Mouse (Mus musculus) cerebellum, adult 2 months (tissue): ENCODE results near the gene Mospd3. TPM values are rescaled to one million over a fixed set of nuclear protein-coding genes. Genes with fewer than 3 reads are reported as not detected.
A peak's percentile ranks its signal among the peaks of the same experiment; 100 is the strongest.

ENCODE experiments used
- DNase-seq, 2 experiments: peaks; one replicate each; pipeline ENCODE4 v3.0.0; 2021
- H3K27ac ChIP-seq: fragments of 200-500 bp; 2 replicates; pipeline ENCODE4 v1.5.1; 2012; ENCODE audit warnings: low read length, control low read depth, inconsistent platforms; ENCODE audit not compliant: insufficient read depth
- H3K27me3 ChIP-seq: fragments of 200-500 bp; 2 replicates; pipeline ENCODE4 v1.6.1; 2012; ENCODE audit warnings: inconsistent platforms, mild to moderate bottlenecking, low read length, moderate library complexity; ENCODE audit not compliant: control insufficient read depth, insufficient read depth
- H3K4me1 ChIP-seq: fragments of 200-500 bp; 2 replicates; pipeline ENCODE4 v1.6.1; 2011; ENCODE audit warnings: low read length; ENCODE audit not compliant: control insufficient read depth, insufficient read depth
- H3K4me3 ChIP-seq: fragments of 200-500 bp; replicated peaks from 2 replicates; pipeline ENCODE3; 2011; ENCODE audit warnings: mild to moderate bottlenecking, low read depth, low read length, control low read depth; ENCODE audit not compliant: insufficient read depth
- CTCF ChIP-seq: fragments of 200-500 bp; IDR thresholded peaks from 2 replicates; pipeline ENCODE4 v1.5.1; 2011; ENCODE audit warnings: low read depth, mild to moderate bottlenecking, control low read depth, low read length, moderate library complexity, borderline replicate concordance; ENCODE audit not compliant: insufficient read depth
- POLR2A ChIP-seq: fragments of 200-500 bp; IDR thresholded peaks from 2 replicates; pipeline ENCODE4 v1.6.1; 2011; ENCODE audit warnings: low read length, control low read depth, borderline replicate concordance; ENCODE audit not compliant: insufficient read depth
- WGBS: fragments of 180-500 bp; shearing (Covaris S2); methylation state at CpG from one replicate; pipeline ENCODE4 v1.1.7; 2018; 5-methylcytosine and 5-hydroxymethylcytosine counted together
- polyA plus RNA-seq: library from polyadenylated mRNA; depleted of rRNA; stranded (reverse); fragments of >200 nt; gene quantifications from 2 replicates; pipeline ENCODE4 v1.2.3, GENCODE M21; 2012

Mospd3 gene
- polyA plus RNA-seq, 1 experiment, result 56.0 TPM

DNA sequence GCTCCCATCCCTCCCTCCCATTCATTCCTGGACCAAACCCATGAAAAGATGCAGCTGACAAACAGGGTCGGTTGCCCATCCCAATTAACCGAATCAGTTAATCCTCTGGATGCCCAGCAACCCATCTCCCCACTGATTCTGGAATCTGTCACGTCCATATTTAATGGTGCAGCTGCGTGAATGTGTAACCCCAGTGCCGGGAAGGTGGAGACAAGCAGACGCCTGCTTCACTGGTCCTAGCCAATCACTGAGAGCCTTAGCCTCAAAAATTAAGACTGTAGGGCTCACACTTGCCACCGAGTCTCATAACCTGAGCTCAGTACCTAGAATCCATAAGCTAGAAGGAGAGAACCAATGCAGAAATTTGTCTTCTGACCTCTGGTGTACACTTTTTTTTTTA is 4.9 kb downstream of the Mospd3 start:
- Histone ChIP-seq H3K27me3 (no peaks in the 10 kb centered on the region), H3K4me1 (peaks cover 9% of the 10 kb centered on the region), H3K4me3 (no peak overlapping the region), H3K27ac (no peak overlapping the region)
- 41% methylated on average over 7 of the region's 7 CpGs for WGBS
- DNase-seq, result no peak
- TF ChIP-seq CTCF, result no peak
- no peak for TF ChIP-seq POLR2A

DNA sequence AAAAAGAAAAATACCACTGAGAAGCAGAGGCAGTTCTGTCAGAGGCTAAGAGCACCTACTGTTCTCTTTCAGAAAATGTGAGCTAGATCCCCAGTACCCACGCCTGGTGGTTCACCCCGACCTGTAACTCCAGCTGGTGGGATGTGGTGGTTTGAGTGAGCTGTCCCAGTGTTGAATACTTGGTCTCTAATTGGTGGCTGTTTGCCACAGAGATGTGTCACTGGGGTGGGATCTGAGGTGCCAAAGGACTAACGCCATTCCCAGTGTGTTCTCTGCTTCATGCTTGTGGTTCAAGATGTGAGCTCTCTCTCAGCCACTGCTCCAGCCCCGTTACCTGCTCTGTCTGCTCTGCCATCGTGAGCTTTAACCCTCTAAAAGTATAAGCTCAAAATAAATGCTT is 10.4 kb downstream of the Mospd3 start:
- no peak for TF ChIP-seq CTCF
- no peak for TF ChIP-seq POLR2A
- WGBS, result 77% methylated on average over 5 of the region's 5 CpGs
- H3K4me3 ChIP-seq, result no peak overlapping the region
- H3K27me3 ChIP-seq, result no peaks in the 10 kb centered on the region
- no peak for DNase-seq
- H3K27ac ChIP-seq, result no peak overlapping the region
- no peaks in the 10 kb centered on the region for H3K4me1 ChIP-seq

DNA sequence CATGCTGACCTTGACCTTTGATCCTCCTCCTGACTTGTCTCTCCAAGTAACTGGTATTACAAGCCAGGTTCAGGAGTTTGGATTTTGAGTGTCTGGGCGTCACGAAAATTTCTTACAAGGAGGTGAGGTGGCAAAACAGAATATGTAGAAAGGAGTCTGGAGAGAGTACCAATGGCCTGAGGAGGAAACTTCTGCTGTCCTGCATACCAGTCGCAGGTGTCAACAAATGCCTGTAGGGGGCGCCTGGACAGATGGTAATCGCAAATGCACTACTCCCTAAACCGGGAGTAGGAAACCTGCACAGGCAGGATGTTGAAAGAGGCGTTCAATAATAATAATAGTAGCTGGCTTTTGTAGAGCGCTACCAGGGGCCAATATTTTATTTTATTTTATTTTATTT is 15.9 kb downstream of the Mospd3 start:
- 24% methylated on average over 8 of the region's 8 CpGs for WGBS
- TF ChIP-seq POLR2A (no peak), CTCF (peak; percentile 71)
- peak; percentile 73 to 79 for DNase-seq
- H3K27me3 ChIP-seq, result no peaks in the 10 kb centered on the region
- H3K27ac ChIP-seq, result no peak overlapping the region
- no peaks in the 10 kb centered on the region; the same call in 1 of the 2 replicates for H3K4me1 ChIP-seq
- H3K4me3 ChIP-seq, result no peak overlapping the region

DNA sequence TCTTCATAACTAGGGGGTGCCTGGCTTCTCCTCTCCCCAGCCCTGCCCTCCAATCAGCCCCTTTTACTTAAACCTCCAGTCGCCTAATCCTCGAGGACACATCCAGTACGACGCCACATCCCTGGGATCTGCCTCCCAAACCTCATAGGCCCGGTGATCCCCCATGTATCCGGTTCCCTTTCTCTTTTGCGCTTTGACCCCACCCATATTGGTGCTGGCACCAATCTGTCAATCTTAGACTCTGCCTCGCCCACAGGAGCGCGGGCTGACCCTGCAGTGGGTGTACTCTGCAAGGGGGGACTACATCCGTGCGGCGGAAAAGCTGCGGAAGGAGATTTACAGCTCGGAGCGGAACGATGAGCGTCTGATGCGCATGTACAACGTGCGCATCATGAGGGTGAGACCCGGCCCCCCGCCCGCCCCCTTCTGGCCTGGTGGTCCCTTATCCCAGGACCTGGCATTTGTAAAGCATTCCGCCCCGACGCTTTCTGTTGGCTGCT is 17.1 kb downstream of the Mospd3 start:
- 28% methylated on average over 27 of the region's 27 CpGs for WGBS
- H3K4me3 ChIP-seq, result peak overlapping the region; percentile 42
- H3K27me3 ChIP-seq, result no peaks in the 10 kb centered on the region
- TF ChIP-seq CTCF (no peak), POLR2A (no peak)
- no peaks in the 10 kb centered on the region; the same call in 1 of the 2 replicates for H3K4me1 ChIP-seq
- peak; percentile 18 to 37 for DNase-seq
- no peak overlapping the region for H3K27ac ChIP-seq

DNA sequence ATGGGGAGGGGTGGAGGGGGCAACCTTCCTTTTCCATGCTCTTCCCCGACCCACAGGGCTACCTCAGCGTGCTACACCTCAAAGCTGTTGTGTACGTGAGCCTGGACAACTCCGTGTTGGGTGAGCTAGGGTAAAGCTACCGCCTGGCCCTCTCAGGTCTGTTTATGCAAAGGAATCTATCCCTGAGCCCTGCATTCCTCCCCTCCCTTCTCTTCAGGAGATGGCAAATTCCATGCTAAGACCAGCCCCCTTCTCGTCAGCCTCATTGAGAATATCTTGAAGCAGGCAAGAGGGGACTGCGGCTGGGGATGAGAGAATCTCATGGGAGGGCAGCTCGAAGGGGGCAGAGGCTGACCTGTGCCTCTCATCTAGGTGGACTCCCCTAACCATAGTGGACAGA is 18.2 kb downstream of the Mospd3 start:
- H3K27me3 ChIP-seq, result no peaks in the 10 kb centered on the region
- no peak overlapping the region for H3K4me3 ChIP-seq
- H3K27ac ChIP-seq, result no peak overlapping the region
- 77% methylated on average over 8 of the region's 8 CpGs for WGBS
- H3K4me1 ChIP-seq, result no peaks in the 10 kb centered on the region; the same call in 1 of the 2 replicates
- no peak for DNase-seq
- TF ChIP-seq CTCF (no peak), POLR2A (no peak)

DNA sequence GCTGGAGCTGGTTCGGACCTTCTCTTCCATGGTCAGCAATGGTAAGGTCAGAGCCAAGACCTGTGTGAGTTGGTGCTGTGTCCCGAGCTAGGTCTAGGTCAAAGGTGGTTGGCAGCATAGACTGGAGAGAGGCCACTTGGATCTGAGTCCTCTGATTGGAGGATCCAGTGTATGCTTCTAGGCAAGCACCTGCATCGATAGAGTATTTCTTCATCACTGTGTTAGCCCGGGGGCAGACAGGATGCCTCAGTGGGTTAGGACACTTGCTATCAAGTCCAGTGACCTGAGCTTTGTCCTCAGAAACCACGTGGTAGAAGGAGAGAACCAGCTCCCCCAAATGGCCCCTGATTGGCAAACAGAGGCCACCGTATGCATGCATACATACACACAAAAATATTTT is 20.6 kb downstream of the Mospd3 start:
- 86% methylated on average over 6 of the region's 6 CpGs for WGBS
- no peak for DNase-seq
- TF ChIP-seq POLR2A, result no peak

DNA sequence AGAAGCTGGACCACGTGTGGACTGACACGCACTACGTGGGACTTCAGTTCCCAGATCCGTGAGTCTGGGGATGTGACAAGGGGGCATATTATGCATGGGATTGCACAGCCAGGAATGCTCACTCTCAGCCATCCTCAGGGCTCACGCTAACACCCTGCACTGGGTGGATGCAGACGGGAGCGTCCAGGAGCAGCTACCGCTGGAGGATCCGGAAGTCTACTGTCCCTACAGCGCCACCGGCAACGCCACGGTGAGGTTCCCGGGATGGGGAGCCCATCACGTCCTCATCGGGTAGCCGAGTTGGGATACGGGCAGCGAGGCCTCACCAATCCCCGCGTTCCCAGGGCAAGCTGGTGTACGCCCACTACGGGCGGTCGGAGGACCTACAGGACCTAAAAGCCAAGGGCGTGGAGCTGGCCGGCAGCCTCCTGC is 26.4 kb downstream of the Mospd3 start:
- DNase-seq, result peak; percentile 82 to 84
- no peaks in the 10 kb centered on the region; the same call in 1 of the 2 replicates for H3K4me1 ChIP-seq
- TF ChIP-seq POLR2A, result no peak
- TF ChIP-seq CTCF, result peak; percentile 56
- H3K4me3 ChIP-seq, result peak overlapping the region; percentile 59
- no peak overlapping the region for H3K27ac ChIP-seq
- 4% methylated on average over 27 of the region's 27 CpGs for WGBS
- no peaks in the 10 kb centered on the region for H3K27me3 ChIP-seq

More for the DNA sequence above, 20.6 kb downstream of the Mospd3 start:
- H3K4me1 ChIP-seq, result no peaks in the 10 kb centered on the region; the same call in none of the 2 replicates
- H3K27me3 ChIP-seq, result no peaks in the 10 kb centered on the region
- no peak overlapping the region for H3K27ac ChIP-seq
- no peak overlapping the region for H3K4me3 ChIP-seq

DNA sequence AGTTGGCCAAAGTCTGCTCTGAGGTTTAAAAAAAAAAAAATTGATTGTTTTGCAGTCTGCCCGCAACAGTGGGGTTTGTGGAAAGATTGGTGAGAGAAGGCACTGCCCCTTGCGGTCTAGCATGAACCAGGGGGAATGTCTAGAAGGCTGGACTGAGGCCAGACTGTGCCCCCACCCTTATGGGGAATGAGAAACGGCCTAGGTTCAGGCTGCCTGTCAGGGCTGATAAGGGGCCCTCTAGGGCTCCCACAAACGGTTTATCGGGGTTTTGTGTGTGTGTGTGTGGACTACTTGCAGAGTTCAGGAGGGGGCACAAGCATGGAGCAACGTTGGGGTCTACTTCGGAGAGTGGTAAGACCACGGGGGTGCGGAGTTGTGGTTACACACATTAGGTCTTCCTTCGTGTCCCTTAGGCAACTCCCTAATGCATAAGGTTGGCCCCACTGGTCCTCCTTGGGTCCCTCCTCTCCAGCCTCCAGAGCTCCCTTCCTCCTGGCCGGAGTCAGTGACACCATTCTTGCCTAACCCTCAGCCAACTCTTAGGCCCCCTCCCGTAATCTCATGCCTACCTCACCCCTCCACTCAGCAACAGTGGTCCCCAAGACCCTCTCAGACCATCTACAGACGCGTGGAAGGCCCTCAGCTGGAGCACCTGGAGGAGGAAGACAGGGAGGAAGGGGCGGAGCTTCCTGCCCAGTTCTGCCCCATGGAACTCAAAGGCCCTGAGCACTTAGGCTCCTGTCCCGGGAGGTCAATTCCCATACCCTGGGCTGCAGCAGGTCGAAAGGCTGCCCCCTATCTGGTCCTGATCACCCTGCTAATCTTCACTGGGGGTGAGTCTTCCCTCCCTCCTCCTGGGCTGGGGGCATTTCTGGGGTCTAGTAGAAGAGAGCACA is 29.9 kb downstream of the Mospd3 start:
- DNase-seq, result no peak
- no peaks in the 10 kb centered on the region for H3K4me1 ChIP-seq
- H3K27ac ChIP-seq, result no peak overlapping the region
- TF ChIP-seq POLR2A (no peak), CTCF (no peak)
- 68% methylated on average over 17 of the region's 17 CpGs for WGBS
- no peaks in the 10 kb centered on the region for H3K27me3 ChIP-seq
- H3K4me3 ChIP-seq, result no peak overlapping the region
